Mouse (Mus musculus) retina, postnatal 7 days (tissue): ENCODE measurements around the gene BC035044.
"Not testable (repeated sequence)": the region's sequence is repeated elsewhere in the genome, so short reads cannot be mapped to it uniquely, and the experiment has no call there.

Experiments used
- DNase-seq: peaks from one replicate; pipeline ENCODE4 v3.0.0-alpha.2; 2012; ENCODE audit warnings: low read depth, low spot score

The BC035044 gene

GRCm38 (mm10) chr6:128833046-128833445 lies 57.9 kb downstream of the BC035044 start:
- no peak for DNase-seq

- DNase-seq: no peak
These were observed 61.1 kb downstream of the BC035044 start for GRCm38 (mm10) chr6:128829837-128830236.

- DNase-seq: no peak
These were observed 64.1 kb downstream of the BC035044 start for GRCm38 (mm10) chr6:128826781-128827180.

- DNase-seq: no peak
These were observed 64.8 kb downstream of the BC035044 start, which contains the start of the genes Gm44511 and Klrb1b for GRCm38 (mm10) chr6:128826132-128826531. Gene Gm44511, minus strand, starts transcription at chr6:128826315. Gene Klrb1b, minus strand, starts transcription at chr6:128826331.

- no peak for DNase-seq
These were observed 72.7 kb downstream of the BC035044 start for GRCm38 (mm10) chr6:128818083-128818802.

GRCm38 (mm10) chr6:128808532-128808931 lies 82.4 kb downstream of the BC035044 start:
- no peak for DNase-seq

- DNase-seq: no peak
These were observed 83.9 kb downstream of the BC035044 start for GRCm38 (mm10) chr6:128807021-128807420.

- DNase-seq: not testable (repeated sequence)
These were observed 85.9 kb downstream of the BC035044 start for GRCm38 (mm10) chr6:128804823-128805640.

- peak; percentile 97 for DNase-seq
These were observed 87.7 kb downstream of the BC035044 start for GRCm38 (mm10) chr6:128802999-128803857.

GRCm38 (mm10) chr6:128802557-128802956 lies 88.4 kb downstream of the BC035044 start:
- no peak for DNase-seq

GRCm38 (mm10) chr6:128800696-128801095 lies 90.2 kb downstream of the BC035044 start:
- DNase-seq: not testable (repeated sequence)

GRCm38 (mm10) chr6:128799896-128800270 lies 91.0 kb downstream of the BC035044 start:
- DNase-seq: no peak

GRCm38 (mm10) chr6:128799144-128799895 lies 91.6 kb downstream of the BC035044 start:
- peak; percentile 90 for DNase-seq
